Mouse (Mus musculus) ES-E14 (cell line): ENCODE measurements around the gene Grhl3.

Experiments used
- CHD2 ChIP-seq: IDR thresholded peaks from 2 replicates; pipeline ENCODE4 v1.6.1; 2014; ENCODE audit warnings: mild to moderate bottlenecking, low read depth, low read length, inconsistent platforms
- HCFC1 ChIP-seq: IDR thresholded peaks from 2 replicates; pipeline ENCODE4 v1.6.1; 2012; ENCODE audit warnings: low read length, inconsistent platforms, borderline replicate concordance; ENCODE audit not compliant: insufficient read depth
- MAFK ChIP-seq: IDR thresholded peaks from 2 replicates; pipeline ENCODE4 v1.6.1; 2014; ENCODE audit warnings: mild to moderate bottlenecking, low read depth, low read length, inconsistent platforms; ENCODE audit not compliant: insufficient read depth
- ZC3H11A ChIP-seq: IDR thresholded peaks from 2 replicates; pipeline ENCODE4 v1.6.1; 2012; ENCODE audit warnings: low read depth, mild to moderate bottlenecking, inconsistent platforms, low read length, borderline replicate concordance

DNA sequence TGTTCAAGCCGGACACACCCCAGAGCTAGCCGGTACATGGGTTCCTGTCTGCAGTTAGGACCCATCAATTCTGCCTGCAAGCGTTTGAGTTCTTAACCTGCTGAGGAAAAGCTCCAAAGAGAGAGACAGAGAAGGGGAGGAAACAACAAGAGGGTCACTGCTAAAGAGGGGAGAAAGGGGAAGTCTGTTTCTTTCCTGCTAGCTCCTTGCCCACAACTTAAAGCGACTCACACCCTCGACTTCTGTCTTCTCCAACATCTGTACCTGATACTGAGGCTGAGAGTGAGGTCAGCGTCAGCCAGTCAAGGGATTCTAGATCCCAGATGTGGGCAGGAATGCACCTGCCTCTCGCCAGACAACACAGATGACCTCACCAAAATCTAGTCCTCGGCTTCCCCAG lies 1.2 kb downstream of the Grhl3 start:
- TF ChIP-seq MAFK (no peak), HCFC1 (no peak), ZC3H11A (no peak), CHD2 (no peak)
